Mouse (Mus musculus): ENCODE data around the gene Fggy. TPM values are rescaled to one million over a fixed set of nuclear protein-coding genes. Genes with fewer than 3 reads are reported as not detected.

Fggy gene
- polyA plus RNA-seq, 2 experiments = 14.9 to 19.3 TPM

- Histone ChIP-seq H3K4me2 (ENCODE audit: low read depth) (no peak overlapping the region), H3K36me3 (replicated peaks; ENCODE audit: control insufficient read depth, insufficient read depth, low read depth) (no peaks in the 10 kb centered on the region), H3K27me3 (ENCODE audit: control insufficient read depth, insufficient read depth, low read length) (no peaks in the 10 kb centered on the region), H3K4me1 (replicated peaks; ENCODE audit: control insufficient read depth in 2 of 2, insufficient read depth in 2 of 2, low read length in 1 of 2) (no peaks in the 10 kb centered on the region), H3K9ac (replicated peaks) (no peak overlapping the region), H3K27ac (no peak overlapping the region), H3K9me3 (ENCODE audit: control insufficient read depth, low read length) (no peaks in the 10 kb centered on the region), H3K4me3 (ENCODE audit: insufficient read depth in 1 of 2, low read depth in 2 of 2, low read length in 2 of 2) (no peak overlapping the region)
- ATAC-seq (ENCODE audit: insufficient read depth) (no peak), DNase-seq (ENCODE audit: low read depth in 3 of 3, low spot score in 3 of 3) (no peak)
- WGBS (ENCODE audit: insufficient replicate concordance) = 55% methylated on average over 3 of the region's 3 CpGs
- TF ChIP-seq EP300 (IDR thresholded peaks at IDR 0.05; ENCODE audit: low read depth) (no peak), CTCF (IDR thresholded peaks at IDR 0.05; ENCODE audit: low read depth) (no peak)
Observed at GRCm38 (mm10) chr4:95575411-95575911, 18.2 kb downstream of the Fggy start.

DNA sequence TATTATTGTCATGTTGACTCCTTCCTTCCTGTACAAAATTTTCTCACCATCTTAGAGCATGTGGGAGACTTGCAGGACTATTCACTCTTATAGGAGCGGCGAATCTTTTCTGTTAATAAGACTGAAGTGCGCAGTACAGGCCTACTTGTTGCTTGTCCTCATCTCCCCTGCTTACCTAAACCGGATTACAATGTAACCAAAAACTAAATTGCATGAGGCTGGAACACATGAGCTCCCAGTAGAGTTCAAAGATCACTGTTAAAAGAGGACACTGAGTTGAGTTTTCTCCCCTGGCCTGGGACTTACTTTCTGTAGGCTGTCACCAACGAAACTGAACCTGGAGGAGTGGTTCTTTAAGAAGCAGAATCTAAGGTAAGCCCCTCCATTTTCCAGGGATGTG is 21.9 kb downstream of the Fggy start:
- Histone ChIP-seq H3K4me3 (ENCODE audit: insufficient read depth in 1 of 2, low read depth in 2 of 2, low read length in 2 of 2) (no peak overlapping the region), H3K4me2 (ENCODE audit: low read depth) (no peak overlapping the region; the same call in 1 of the 2 replicates), H3K27ac (no peak overlapping the region), H3K36me3 (replicated peaks; ENCODE audit: control insufficient read depth, insufficient read depth, low read depth) (no peaks in the 10 kb centered on the region), H3K9ac (replicated peaks) (no peak overlapping the region), H3K9me3 (ENCODE audit: control insufficient read depth, low read length) (no peaks in the 10 kb centered on the region), H3K27me3 (ENCODE audit: control insufficient read depth, insufficient read depth, low read length) (no peaks in the 10 kb centered on the region), H3K4me1 (replicated peaks; ENCODE audit: control insufficient read depth in 2 of 2, insufficient read depth in 2 of 2, low read length in 1 of 2) (no peaks in the 10 kb centered on the region)
- no peak for TF ChIP-seq EP300 (IDR thresholded peaks at IDR 0.05; ENCODE audit: low read depth)
- no peak for TF ChIP-seq CTCF (IDR thresholded peaks at IDR 0.05; ENCODE audit: low read depth)
- DNase-seq (ENCODE audit: low read depth in 3 of 3, low spot score in 3 of 3) = peak in 1 of 3 experiments; percentile 10
- WGBS (ENCODE audit: insufficient replicate concordance) = 62% methylated on average over 5 of the region's 5 CpGs
- ATAC-seq (ENCODE audit: insufficient read depth) = no peak; the same call in 1 of the 2 replicates

DNA sequence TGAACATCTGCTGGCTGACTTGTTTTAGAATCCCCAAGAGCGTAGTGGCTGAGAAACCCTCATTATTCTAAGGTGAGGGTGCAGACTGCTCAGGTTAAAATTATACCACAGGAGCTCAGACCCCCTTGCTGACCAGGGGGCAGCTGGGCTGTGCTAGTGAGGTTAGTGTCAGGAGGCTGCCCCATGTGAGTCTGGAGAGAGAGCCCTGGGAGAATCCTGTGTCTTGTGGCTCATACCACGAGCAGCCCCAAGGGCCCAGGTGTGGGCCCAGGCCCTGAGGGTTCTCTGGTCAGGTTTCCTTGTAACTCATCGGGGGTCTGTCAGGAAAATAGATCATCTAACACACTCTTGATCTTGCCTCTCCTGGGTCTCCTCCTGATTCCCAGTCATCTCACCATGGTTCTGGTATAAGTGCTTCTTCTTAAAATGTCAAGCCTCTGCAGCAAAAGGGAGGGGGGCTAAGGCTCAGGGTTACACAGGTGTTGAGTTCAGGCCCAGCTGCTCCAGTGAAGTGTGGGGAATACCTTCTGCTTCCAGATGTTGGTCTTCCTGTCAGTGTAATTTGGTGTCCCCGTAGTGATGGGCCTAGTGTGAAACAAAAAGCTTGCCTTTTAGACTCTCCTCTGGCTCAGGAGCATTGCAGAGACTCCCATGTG is 26.9 kb downstream of the Fggy start:
- no peak for DNase-seq (ENCODE audit: low read depth in 3 of 3, low spot score in 3 of 3)
- H3K9ac ChIP-seq (replicated peaks) = no peak overlapping the region
- no peak for ATAC-seq (ENCODE audit: insufficient read depth)
- no peaks in the 10 kb centered on the region for H3K9me3 ChIP-seq (ENCODE audit: control insufficient read depth, low read length)
- no peak overlapping the region for H3K4me3 ChIP-seq (ENCODE audit: insufficient read depth in 1 of 2, low read depth in 2 of 2, low read length in 2 of 2)
- 49% methylated on average over 4 of the region's 4 CpGs for WGBS (ENCODE audit: insufficient replicate concordance)
- H3K4me2 ChIP-seq (ENCODE audit: low read depth) = no peak overlapping the region
- H3K27me3 ChIP-seq (ENCODE audit: control insufficient read depth, insufficient read depth, low read length) = no peaks in the 10 kb centered on the region
- TF ChIP-seq CTCF (IDR thresholded peaks at IDR 0.05; ENCODE audit: low read depth) = no peak
- TF ChIP-seq EP300 (IDR thresholded peaks at IDR 0.05; ENCODE audit: low read depth) = no peak
- 0 out of 4 replicates have a peak, but pooled peaks cover 0 to 2% of the 10 kb centered on the region in 2 experiments for H3K4me1 ChIP-seq (replicated peaks; ENCODE audit: control insufficient read depth in 2 of 2, insufficient read depth in 2 of 2, low read length in 1 of 2)
- H3K36me3 ChIP-seq (replicated peaks; ENCODE audit: control insufficient read depth, insufficient read depth, low read depth) = no peaks in the 10 kb centered on the region
- no peak overlapping the region for H3K27ac ChIP-seq

GRCm38 (mm10) chr4:95586274-95587001 is 29.1 kb downstream of the Fggy start:
- Histone ChIP-seq H3K4me1 (replicated peaks; ENCODE audit: control insufficient read depth in 2 of 2, insufficient read depth in 2 of 2, low read length in 1 of 2) (0 out of 4 replicates have a peak, but pooled peaks cover 0 to 2% of the 10 kb centered on the region in 2 experiments), H3K4me3 (ENCODE audit: insufficient read depth in 1 of 2, low read depth in 2 of 2, low read length in 2 of 2) (no peak overlapping the region), H3K36me3 (replicated peaks; ENCODE audit: control insufficient read depth, insufficient read depth, low read depth) (no peaks in the 10 kb centered on the region), H3K4me2 (ENCODE audit: low read depth) (no peak overlapping the region), H3K9ac (replicated peaks) (no peak overlapping the region), H3K27me3 (ENCODE audit: control insufficient read depth, insufficient read depth, low read length) (no peaks in the 10 kb centered on the region), H3K27ac (no peak overlapping the region), H3K9me3 (ENCODE audit: control insufficient read depth, low read length) (no peaks in the 10 kb centered on the region)
- TF ChIP-seq EP300 (IDR thresholded peaks at IDR 0.05; ENCODE audit: low read depth) (no peak), CTCF (IDR thresholded peaks at IDR 0.05; ENCODE audit: low read depth) (no peak)
- no peak for ATAC-seq (ENCODE audit: insufficient read depth)
- DNase-seq (ENCODE audit: low read depth in 3 of 3, low spot score in 3 of 3) = peak in 1 of 3 experiments; percentile 1
- WGBS (ENCODE audit: insufficient replicate concordance) = 55% methylated on average over 4 of the region's 4 CpGs

GRCm38 (mm10) chr4:95588722-95589283 is 31.5 kb downstream of the Fggy start:
- Histone ChIP-seq H3K4me3 (ENCODE audit: insufficient read depth in 1 of 2, low read depth in 2 of 2, low read length in 2 of 2) (no peak overlapping the region), H3K4me1 (replicated peaks; ENCODE audit: control insufficient read depth in 2 of 2, insufficient read depth in 2 of 2, low read length in 1 of 2) (0 out of 4 replicates have a peak, but pooled peaks cover 0 to 2% of the 10 kb centered on the region in 2 experiments), H3K36me3 (replicated peaks; ENCODE audit: control insufficient read depth, insufficient read depth, low read depth) (no peaks in the 10 kb centered on the region), H3K27me3 (ENCODE audit: control insufficient read depth, insufficient read depth, low read length) (no peaks in the 10 kb centered on the region), H3K9ac (replicated peaks) (no peak overlapping the region), H3K27ac (no peak overlapping the region), H3K4me2 (ENCODE audit: low read depth) (no peak overlapping the region), H3K9me3 (ENCODE audit: control insufficient read depth, low read length) (no peaks in the 10 kb centered on the region)
- no peak for ATAC-seq (ENCODE audit: insufficient read depth)
- WGBS (ENCODE audit: insufficient replicate concordance) = 68% methylated on average over 2 of the region's 2 CpGs
- TF ChIP-seq EP300 (IDR thresholded peaks at IDR 0.05; ENCODE audit: low read depth) = no peak
- TF ChIP-seq CTCF (IDR thresholded peaks at IDR 0.05; ENCODE audit: low read depth) = no peak
- no peak for DNase-seq (ENCODE audit: low read depth in 3 of 3, low spot score in 3 of 3)

All from liver, embryonic 14.5 days (tissue).